Mouse (Mus musculus) CD4-positive helper T cell, adult 2 months (primary cell): ENCODE measurements around the gene Mrpl42.

Experiments used
- DNase-seq: peaks from one replicate; pipeline ENCODE4 v3.0.0-alpha.2; 2012; ENCODE audit warnings: low read depth, missing footprints, low spot score

Gene Mrpl42

DNA sequence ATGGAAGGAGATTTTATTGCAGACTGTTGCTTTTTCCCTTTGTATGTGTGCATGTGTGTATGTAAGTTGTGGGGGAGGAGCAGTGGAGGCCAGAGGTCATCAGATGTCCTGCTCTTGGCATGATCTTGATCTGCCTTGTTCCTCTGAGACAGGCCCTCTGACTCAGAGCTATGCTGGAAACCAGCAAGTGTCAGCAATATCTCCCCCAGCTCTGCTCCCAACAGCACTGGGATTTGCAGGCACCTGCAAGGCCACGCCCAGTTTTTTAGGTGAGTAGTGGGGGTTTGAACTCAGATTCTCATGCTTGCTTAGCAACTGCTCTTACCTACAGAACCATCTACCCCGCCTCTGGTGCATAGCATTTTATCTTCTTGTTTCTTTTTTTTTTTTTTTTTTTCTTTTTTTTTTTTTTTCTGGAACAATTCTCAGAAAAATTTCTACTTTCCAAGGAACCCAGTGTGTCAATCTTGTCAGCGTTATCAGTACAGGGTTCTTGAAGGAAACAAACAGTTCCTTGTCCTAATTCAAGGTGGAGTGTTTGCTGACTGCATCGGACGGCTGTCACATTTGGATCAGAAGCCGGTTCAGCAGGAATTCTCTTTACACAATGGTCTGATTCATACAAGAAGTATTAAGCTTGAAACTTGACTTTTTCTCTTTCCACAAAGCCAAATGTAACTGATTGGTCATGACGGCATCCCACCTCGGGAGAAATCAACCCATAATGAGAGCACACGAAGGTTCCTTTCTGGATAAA is 43.5 kb downstream of the Mrpl42 start:
- DNase-seq: no peak

DNA sequence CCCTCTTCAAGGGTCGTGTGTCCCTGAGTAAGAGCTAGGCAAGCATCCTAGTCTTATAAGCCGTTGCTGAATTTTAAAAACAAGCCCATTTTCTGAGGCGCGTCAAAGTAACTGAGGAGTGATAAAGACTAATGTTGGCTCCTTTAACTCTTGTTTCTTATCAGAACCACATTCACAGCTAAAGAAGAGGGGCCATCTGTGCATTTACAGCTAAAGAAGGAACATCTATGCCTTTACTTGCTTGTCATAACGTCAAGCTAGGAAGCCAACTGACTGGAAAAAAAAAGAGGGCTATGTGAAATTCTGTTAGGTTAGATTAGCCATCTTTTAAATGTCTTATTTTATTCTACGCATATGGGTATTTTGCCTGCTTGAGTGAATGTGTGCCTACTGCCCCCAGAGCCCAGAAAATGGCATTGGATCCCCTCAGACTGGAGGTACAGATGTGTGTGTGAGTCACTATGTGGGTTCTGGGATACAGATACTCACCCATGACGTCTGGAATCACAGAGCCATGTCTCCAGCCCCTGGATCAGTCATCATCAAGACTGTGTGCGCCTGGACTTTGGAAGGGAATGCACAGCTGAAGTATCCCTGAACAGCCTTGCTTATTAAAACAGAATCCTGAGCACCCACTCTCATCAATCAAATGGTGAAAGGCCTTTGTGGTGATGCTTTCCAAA is 44.2 kb downstream of the Mrpl42 start:
- no peak for DNase-seq

DNA sequence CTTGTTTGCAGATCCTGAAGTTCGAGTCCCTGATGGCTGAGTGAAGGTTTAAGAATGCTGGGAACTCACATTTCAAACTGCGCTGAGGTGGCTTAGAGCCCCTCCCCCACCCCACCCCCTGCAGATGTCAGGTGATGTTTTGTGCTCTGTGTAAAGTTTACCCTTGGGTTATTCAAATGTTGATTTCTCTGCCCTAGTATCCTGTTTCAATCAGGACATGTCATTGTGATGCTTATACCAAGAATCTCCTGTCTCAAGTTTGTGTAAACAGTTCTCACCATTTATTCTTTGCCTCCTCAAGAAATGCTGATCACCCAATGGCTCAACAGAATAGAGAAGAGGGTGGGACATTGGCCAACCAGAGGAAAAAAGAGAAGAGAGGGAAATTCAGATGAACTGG is 45.6 kb downstream of the Mrpl42 start:
- DNase-seq: no peak

DNA sequence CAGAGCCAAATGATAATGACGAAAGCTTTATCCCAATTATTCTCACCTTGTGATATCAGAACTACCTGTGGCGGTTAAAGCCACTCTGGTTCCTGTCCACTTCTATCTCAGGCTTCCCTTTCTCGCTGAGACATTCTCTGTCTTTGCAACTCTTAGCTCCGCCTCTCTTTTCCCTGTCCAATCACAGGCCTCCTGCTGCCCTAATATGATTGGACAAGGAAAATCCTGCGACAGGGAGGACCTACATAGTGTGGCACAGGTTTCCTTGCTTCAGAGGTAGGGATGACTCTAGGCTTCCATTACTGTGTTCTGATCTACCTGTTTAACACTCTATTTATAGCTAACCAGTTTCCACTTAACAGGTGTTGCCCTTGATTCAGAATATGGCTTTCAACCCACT is 48.5 kb downstream of the Mrpl42 start:
- no peak for DNase-seq

DNA sequence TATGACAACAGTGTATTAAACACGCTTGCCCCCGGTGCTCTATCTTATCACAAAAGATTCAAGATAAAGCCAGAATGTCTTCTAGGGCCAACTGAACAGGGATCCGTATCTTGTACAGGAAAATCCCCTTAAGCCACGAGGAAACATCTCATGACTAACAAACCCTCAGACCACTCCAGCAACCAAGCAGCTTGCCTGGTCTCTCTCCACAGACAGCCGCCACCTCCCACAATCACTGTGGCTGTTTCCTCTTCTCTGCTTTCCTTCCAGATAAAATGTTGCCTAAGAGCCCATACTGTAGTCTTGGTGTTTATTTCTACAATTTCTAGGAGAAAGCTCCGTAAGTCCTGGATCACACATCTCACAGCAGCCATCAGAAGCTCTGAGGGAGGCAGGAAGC is 52.7 kb downstream of the Mrpl42 start:
- no peak for DNase-seq

DNA sequence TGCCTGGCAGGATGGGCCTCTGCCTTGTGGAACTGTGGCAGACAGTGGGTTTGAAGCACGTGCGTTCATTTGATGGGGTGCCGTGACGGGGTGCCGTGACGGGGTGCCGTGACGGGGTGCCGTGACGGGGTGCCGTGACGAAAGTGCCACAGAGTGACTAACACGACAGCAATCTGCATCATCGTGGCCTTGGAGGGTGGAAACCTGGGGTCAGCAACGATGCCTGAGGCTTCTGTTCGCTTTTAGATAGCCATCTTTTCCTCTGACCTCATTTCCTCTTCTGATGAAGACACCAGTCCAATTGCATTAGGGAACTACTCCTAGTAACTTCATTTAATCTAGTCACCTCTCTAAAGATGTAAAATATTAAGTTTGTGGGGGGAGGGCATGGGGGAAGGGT is 53.8 kb downstream of the Mrpl42 start:
- peak; percentile 8 for DNase-seq

DNA sequence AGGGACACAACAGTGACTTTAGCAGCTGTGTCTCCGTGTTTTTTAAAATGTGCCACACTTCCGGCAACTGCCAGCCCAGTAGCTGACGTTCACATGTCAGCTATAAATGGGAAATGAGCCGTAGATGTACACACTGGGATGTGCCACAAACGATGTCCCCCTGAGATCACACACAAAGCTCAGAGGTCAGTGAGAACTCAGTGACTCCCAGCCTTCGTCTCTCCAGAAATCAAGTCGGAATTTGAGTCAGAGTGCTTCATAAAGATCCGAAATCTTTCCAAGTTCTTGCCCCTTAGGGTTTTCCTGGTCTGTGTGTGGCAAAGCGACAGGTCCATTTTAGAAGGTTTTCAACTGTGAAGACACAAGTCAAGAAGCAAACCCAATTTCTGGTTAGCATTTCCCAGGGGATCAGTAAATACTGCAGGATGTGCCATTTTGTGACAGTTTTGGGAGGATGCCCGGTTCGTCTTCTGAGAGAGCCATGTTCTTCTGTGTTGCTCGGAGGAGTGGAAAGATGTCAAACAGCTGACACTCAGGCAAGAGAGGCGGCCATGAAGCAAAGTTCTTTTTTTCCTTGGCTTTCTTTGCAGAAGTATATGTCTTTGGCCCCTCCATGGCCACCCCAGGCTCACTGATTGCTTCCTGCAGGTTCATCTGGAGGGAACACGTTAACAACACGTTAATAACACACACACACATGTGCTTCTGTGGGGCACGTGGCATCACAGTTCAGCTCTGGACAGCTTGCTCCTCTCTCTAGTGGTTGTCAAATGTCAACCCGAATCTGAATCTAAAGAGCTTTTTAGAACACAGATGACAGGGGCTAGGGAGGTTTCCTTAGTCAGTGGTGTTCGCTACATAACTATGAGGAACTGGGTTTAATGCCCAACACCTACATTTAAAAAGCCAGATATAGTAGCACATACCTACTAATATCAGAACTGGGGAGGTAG is 56.4 kb downstream of the Mrpl42 start:
- DNase-seq: no peak

DNA sequence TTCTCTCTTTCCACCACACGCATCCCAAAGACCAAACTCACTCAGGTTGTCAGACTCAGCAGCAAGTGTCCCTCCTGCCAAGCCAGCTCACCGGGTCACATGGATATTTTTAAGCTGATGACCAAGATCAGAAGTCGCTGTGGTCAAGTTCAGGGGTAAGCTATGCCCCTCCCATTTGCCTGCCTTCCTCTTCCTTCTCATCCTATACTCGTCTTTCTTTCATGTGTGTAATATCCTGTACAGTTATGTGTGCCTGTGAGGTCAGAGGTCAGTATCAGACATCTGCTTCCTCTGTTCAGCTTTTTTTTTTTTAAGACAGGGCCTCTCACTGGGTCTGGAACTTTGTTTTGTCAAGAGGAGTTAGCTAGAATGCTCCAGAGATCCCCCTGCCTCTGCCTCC is 59.4 kb downstream of the Mrpl42 start:
- DNase-seq: peak; percentile 15

DNA sequence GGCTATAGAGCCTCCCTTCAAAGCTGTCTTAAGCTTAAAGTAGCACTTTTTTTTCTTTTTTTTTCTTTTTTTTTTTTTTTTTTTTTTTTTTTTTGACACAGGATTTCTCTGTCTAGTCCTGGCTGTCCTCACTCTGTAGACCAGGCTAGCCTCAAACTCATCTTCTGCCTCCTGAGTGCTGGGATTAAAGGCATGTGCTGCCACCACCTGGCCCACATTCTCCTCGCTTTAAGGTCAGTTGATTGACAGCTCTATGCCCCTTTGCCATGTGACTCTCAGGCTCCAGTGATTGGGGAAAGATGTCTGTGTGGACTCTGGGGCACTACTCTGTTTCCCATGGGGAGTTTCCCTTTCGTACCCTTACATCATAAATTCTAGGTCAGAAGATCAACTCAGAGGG is 61.2 kb downstream of the Mrpl42 start:
- no peak for DNase-seq

DNA sequence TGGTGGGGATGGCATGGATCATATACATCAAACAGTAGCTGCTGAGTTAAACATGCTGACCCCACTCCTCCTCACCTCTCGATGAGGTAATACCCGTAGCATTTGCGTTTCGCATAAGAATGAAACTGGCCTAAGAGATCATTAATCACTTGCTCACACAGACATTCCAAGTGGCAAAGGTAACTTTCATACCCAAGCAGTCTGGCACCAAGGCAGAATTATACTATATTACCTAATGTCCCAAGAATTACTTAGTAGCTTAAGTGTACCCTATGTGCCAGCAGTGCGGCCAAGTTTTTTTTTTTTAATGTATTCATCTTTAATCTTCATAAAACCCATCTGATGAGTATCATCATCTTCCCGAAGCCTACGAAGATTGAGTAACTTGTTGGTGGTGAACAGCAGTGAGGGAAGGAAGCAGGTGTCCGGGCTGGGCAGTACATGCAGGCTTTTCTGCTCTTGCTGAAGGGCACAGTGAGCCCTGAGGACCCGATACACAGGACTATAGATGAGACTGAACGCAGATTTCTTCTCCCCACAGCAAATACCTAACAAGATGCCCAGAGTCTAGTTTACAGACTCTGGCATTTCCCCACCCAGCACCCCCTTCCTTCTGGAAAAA is 61.9 kb downstream of the Mrpl42 start:
- no peak for DNase-seq

DNA sequence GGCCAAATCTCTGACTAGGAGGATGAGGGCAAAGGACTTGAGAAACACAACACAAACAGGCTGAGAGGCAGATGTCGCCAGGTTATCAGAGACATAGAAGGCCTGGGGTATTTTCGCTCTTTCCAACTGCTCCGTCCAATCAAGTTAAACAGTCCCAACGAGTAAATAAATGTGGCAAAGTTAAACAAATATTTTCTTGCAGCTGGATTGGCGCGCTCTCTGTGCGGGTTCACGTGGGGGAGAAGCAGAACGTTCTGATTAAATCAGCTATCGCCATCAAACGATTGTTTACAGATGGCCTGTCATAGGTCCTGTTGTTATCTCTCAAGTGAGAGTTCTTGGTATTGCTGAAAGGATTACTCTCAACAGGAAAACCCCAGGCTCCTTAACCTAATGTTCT is 62.8 kb downstream of the Mrpl42 start:
- DNase-seq: no peak
